26 mouse cellular contexts compared by ENCODE assay signal in the genomic region with DNA sequence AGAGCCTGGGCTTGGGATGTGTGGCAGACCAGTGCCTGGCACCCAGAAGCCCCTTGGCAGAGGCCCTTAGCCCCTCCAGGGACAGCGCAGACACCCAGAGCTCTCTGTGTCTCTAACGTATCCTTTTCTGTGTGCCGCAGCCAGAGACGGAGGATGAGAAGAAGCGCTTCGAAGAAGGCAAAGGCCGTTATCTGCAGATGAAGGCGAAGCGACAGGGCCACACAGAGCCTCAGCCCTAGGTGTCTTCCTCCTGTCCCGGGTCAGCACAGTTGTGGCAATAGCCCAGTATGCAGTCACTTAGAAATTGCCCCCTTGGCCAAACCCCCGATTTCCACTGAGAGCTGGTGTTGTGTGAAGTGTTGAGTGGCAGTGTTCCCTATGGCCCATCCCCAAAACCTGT. TPM values are rescaled to one million over a fixed set of nuclear protein-coding genes. Genes with fewer than 3 reads are reported as not detected.
DNase-seq lines count a peak whose midpoint lies in the region; ATAC-seq lines count a peak whose summit lies in the region.
"Had no signal": no experiment of that assay in that cellular context is flagged by ENCODE, and none has a peak within 500 bp of the region (broad histone marks: within the 10 kb centered on the region; RNA-seq: fewer than 3 reads in every experiment).

No protein-coding gene starts in this region.

- intact Hi-C loops in heart, postnatal 25 days (cut with DNase I): no loop called here

- no peak overlapping the region for H3K9ac ChIP-seq in hindbrain, embryonic 11.5 days (ENCODE audit: low read depth, low read length)
- no peak overlapping the region for H3K9ac ChIP-seq in lung, embryonic 15.5 days
- no peak overlapping the region for H3K9ac ChIP-seq in stomach, embryonic 16.5 days (ENCODE audit: low read length)
- H3K9ac ChIP-seq: neural tube, embryonic 15.5 days had no signal

- H3K27me3 ChIP-seq in hindbrain, embryonic 10.5 days (ENCODE audit: insufficient read depth, poor library complexity, severe bottlenecking): peaks cover 65% of the 10 kb centered on the region
- peaks cover 23% of the 10 kb centered on the region for H3K27me3 ChIP-seq in hindbrain, embryonic 11.5 days (ENCODE audit: control insufficient read depth, insufficient read depth, low read length)
- peaks cover 28% of the 10 kb centered on the region for H3K27me3 ChIP-seq in lung, embryonic 15.5 days
- H3K27me3 ChIP-seq in stomach, embryonic 16.5 days (ENCODE audit: control insufficient read depth, insufficient read depth, low read length): peaks cover 9% of the 10 kb centered on the region; the same call in 1 of the 2 replicates
- H3K27me3 ChIP-seq: CH12.LX had no signal

- no peak overlapping the region for H3K4me3 ChIP-seq in hindbrain, embryonic 10.5 days
- H3K4me3 ChIP-seq in hindbrain, embryonic 11.5 days (ENCODE audit: low read depth, low read length): no peak overlapping the region
- H3K4me3 ChIP-seq in lung, embryonic 15.5 days: no peak overlapping the region
- no peak overlapping the region for H3K4me3 ChIP-seq in stomach, embryonic 16.5 days (replicated peaks; ENCODE audit: low read length)
- H3K4me3 ChIP-seq: neural tube, embryonic 15.5 days had no signal

- H3K4me1 ChIP-seq in hindbrain, embryonic 10.5 days (replicated peaks): peaks cover 87% of the 10 kb centered on the region
- peaks cover 9% of the 10 kb centered on the region; the same call in 1 of the 2 replicates for H3K4me1 ChIP-seq in hindbrain, embryonic 11.5 days (replicated peaks; ENCODE audit: control insufficient read depth, insufficient read depth, low read length)
- H3K4me1 ChIP-seq in lung, embryonic 15.5 days: peaks cover 60% of the 10 kb centered on the region
- H3K4me1 ChIP-seq in stomach, embryonic 16.5 days (ENCODE audit: control insufficient read depth, insufficient read depth, low read length): peaks cover 27% of the 10 kb centered on the region

- peak; percentile 90 for DNase-seq in heart, adult 11 months
- DNase-seq in heart, postnatal 25 days (ENCODE audit: low spot score): no peak
- DNase-seq in hindbrain, embryonic 10.5 days (ENCODE audit: low spot score): no peak
- no peak for DNase-seq in hindbrain, embryonic 11.5 days (ENCODE audit: low spot score)
- DNase-seq in lung, postnatal 25 days (ENCODE audit: low spot score): no peak
- DNase-seq: adrenal gland, postnatal 25 days; cerebellum, adult 18-20 months; cerebellum, postnatal 36 days; kidney, adult 9 months; kidney, postnatal 25 days; lung, postnatal 36 days; thymus, adult 2 months had no signal

- no peaks in the 10 kb centered on the region for H3K9me3 ChIP-seq in hindbrain, embryonic 10.5 days
- no peaks in the 10 kb centered on the region for H3K9me3 ChIP-seq in hindbrain, embryonic 11.5 days (ENCODE audit: control insufficient read depth, low read length)
- no peaks in the 10 kb centered on the region for H3K9me3 ChIP-seq in lung, embryonic 15.5 days
- no peaks in the 10 kb centered on the region for H3K9me3 ChIP-seq in stomach, embryonic 16.5 days (replicated peaks; ENCODE audit: control insufficient read depth, low read length)
- H3K9me3 ChIP-seq: neural tube, embryonic 15.5 days had no signal

- 0 out of 2 replicates have a peak overlapping the region, but pooled peaks have one; percentile 41 for H3K27ac ChIP-seq in hindbrain, embryonic 10.5 days
- H3K27ac ChIP-seq in hindbrain, embryonic 11.5 days (ENCODE audit: low read depth, low read length): no peak overlapping the region
- peak overlapping the region; percentile 94 for H3K27ac ChIP-seq in lung, embryonic 15.5 days
- H3K27ac ChIP-seq in stomach, embryonic 16.5 days (ENCODE audit: low read length): peak overlapping the region; percentile 92
- H3K27ac ChIP-seq: hindbrain, postnatal 0 days had no signal

- 93% methylated on average over 11 of the region's 11 CpGs for WGBS in hindbrain, embryonic 10.5 days
- 91% methylated on average over 11 of the region's 11 CpGs for WGBS in hindbrain, embryonic 11.5 days
- 89% methylated on average over 11 of the region's 11 CpGs for WGBS in lung, embryonic 15.5 days
- WGBS in stomach, embryonic 16.5 days: 93% methylated on average over 11 of the region's 11 CpGs

- no peak for ATAC-seq in hindbrain, embryonic 11.5 days (ENCODE audit: low FRiP score)
- no peak for ATAC-seq in lung, embryonic 15.5 days (ENCODE audit: borderline replicate concordance, extremely low read depth, low FRiP score, low TSS enrichment)
- ATAC-seq in stomach, embryonic 16.5 days (ENCODE audit: insufficient read depth, low FRiP score): no peak
- ATAC-seq: forebrain, embryonic 14.5 days; hindbrain, postnatal 0 days; midbrain, embryonic 16.5 days had no signal

- peaks cover 19% of the 10 kb centered on the region for H3K36me3 ChIP-seq in hindbrain, embryonic 10.5 days
- no peaks in the 10 kb centered on the region for H3K36me3 ChIP-seq in hindbrain, embryonic 11.5 days (ENCODE audit: control insufficient read depth, insufficient read depth, low read length)
- no peaks in the 10 kb centered on the region for H3K36me3 ChIP-seq in lung, embryonic 15.5 days
- no peaks in the 10 kb centered on the region for H3K36me3 ChIP-seq in stomach, embryonic 16.5 days (ENCODE audit: control insufficient read depth, insufficient read depth, low read length)

- no peak overlapping the region for H3K4me2 ChIP-seq in hindbrain, embryonic 11.5 days (replicated peaks; ENCODE audit: low read depth, low read length)
- no peak overlapping the region for H3K4me2 ChIP-seq in lung, embryonic 15.5 days
- H3K4me2 ChIP-seq in stomach, embryonic 16.5 days (ENCODE audit: low read depth, low read length): no peak overlapping the region
- H3K4me2 ChIP-seq: liver, embryonic 11.5 days; neural tube, embryonic 15.5 days had no signal

RNA-seq across cellular contexts. Expression of a gene that starts 2.7 kb away (rescaled TPM):
- 10 to 100 TPM; 14.3 to 14.9 TPM for total RNA-seq in heart, postnatal 25 days (2021)
- 7.0 and 7.9 TPM in 2 replicates for polyA plus RNA-seq in hindbrain, embryonic 10.5 days (2016; fragmentation: Nextera tagmentation; extraction: Ambion mirVana)
- polyA plus RNA-seq in hindbrain, embryonic 11.5 days (2014; fragmentation: Nextera tagmentation; extraction: Ambion mirVana): 8.7 and 9.5 TPM in 2 replicates
- 14.9 and 15.2 TPM in 2 replicates for polyA plus RNA-seq in lung, embryonic 15.5 days (2015; fragmentation: Nextera tagmentation; extraction: Ambion mirVana)
- 6.0 and 6.1 TPM in 2 replicates for polyA plus RNA-seq in stomach, embryonic 16.5 days (2015; fragmentation: Nextera tagmentation; extraction: Ambion mirVana)
- total RNA-seq: megakaryocyte-erythroid progenitor cell, adult 5-6 weeks; MEL had no signal

RNA-seq across cellular contexts. Expression of a gene that starts 20.1 kb away (rescaled TPM):
- not detected for total RNA-seq in heart, postnatal 25 days (2021)
- polyA plus RNA-seq in hindbrain, embryonic 10.5 days (2016; fragmentation: Nextera tagmentation; extraction: Ambion mirVana): 9.2 and 17.3 TPM in 2 replicates
- polyA plus RNA-seq in hindbrain, embryonic 11.5 days (2014; fragmentation: Nextera tagmentation; extraction: Ambion mirVana): 2.9 and 3.5 TPM in 2 replicates
- not detected in 2 replicates for polyA plus RNA-seq in lung, embryonic 15.5 days (2015; fragmentation: Nextera tagmentation; extraction: Ambion mirVana)
- not detected in 2 replicates for polyA plus RNA-seq in stomach, embryonic 16.5 days (2015; fragmentation: Nextera tagmentation; extraction: Ambion mirVana)
- total RNA-seq: adrenal gland, postnatal 25 days; gastrocnemius, postnatal 25 days; layer of hippocampus, adult 8-10 months; megakaryocyte-erythroid progenitor cell, adult 5-6 weeks; MEL had no signal
- polyA plus RNA-seq: forebrain, embryonic 14.5 days; heart, embryonic 16.5 days; liver, embryonic 11.5 days; urinary bladder, adult 2 months had no signal

RNA-seq across cellular contexts. Expression of a gene that starts 25.7 kb away (rescaled TPM):
- total RNA-seq in heart, postnatal 25 days (2021): 10 to 100 TPM; 25.2 to 26.7 TPM
- polyA plus RNA-seq in hindbrain, embryonic 10.5 days (2016; fragmentation: Nextera tagmentation; extraction: Ambion mirVana): 22.3 and 29.1 TPM in 2 replicates
- polyA plus RNA-seq in hindbrain, embryonic 11.5 days (2014; fragmentation: Nextera tagmentation; extraction: Ambion mirVana): 17.4 and 20.6 TPM in 2 replicates
- 25.2 and 26.0 TPM in 2 replicates for polyA plus RNA-seq in lung, embryonic 15.5 days (2015; fragmentation: Nextera tagmentation; extraction: Ambion mirVana)
- polyA plus RNA-seq in stomach, embryonic 16.5 days (2015; fragmentation: Nextera tagmentation; extraction: Ambion mirVana): 20.1 and 20.8 TPM in 2 replicates

RNA-seq across cellular contexts. Expression of a gene that starts 47.5 kb away (rescaled TPM):
- total RNA-seq in heart, postnatal 25 days (2021): 10 to 100 TPM; 69.6 to 73.3 TPM
- polyA plus RNA-seq in hindbrain, embryonic 10.5 days (2016; fragmentation: Nextera tagmentation; extraction: Ambion mirVana): 3.0 and 3.3 TPM in 2 replicates
- polyA plus RNA-seq in hindbrain, embryonic 11.5 days (2014; fragmentation: Nextera tagmentation; extraction: Ambion mirVana): 1.5 and 1.6 TPM in 2 replicates
- polyA plus RNA-seq in lung, embryonic 15.5 days (2015; fragmentation: Nextera tagmentation; extraction: Ambion mirVana): 2.9 and 3.3 TPM in 2 replicates
- 0.66 and 0.84 TPM in 2 replicates for polyA plus RNA-seq in stomach, embryonic 16.5 days (2015; fragmentation: Nextera tagmentation; extraction: Ambion mirVana)
- total RNA-seq: gastrocnemius, postnatal 25 days; megakaryocyte-erythroid progenitor cell, adult 5-6 weeks; MEL had no signal

RNA-seq across cellular contexts. Expression of a gene that starts 54.2 kb away (rescaled TPM):
- total RNA-seq in heart, postnatal 25 days (2021): 100 to 1,000 TPM; 254 TPM
- polyA plus RNA-seq in hindbrain, embryonic 10.5 days (2016; fragmentation: Nextera tagmentation; extraction: Ambion mirVana): 276 and 327 TPM in 2 replicates
- 304 and 330 TPM in 2 replicates for polyA plus RNA-seq in hindbrain, embryonic 11.5 days (2014; fragmentation: Nextera tagmentation; extraction: Ambion mirVana)
- polyA plus RNA-seq in lung, embryonic 15.5 days (2015; fragmentation: Nextera tagmentation; extraction: Ambion mirVana): 354 and 364 TPM in 2 replicates
- 303 and 377 TPM in 2 replicates for polyA plus RNA-seq in stomach, embryonic 16.5 days (2015; fragmentation: Nextera tagmentation; extraction: Ambion mirVana)
